Mouse (Mus musculus) thymus, postnatal 4 days (tissue): ENCODE data around the gene Ndufaf2.

Source experiments
- DNase-seq: peaks from one replicate; pipeline ENCODE4 v3.0.0; 2021

The Ndufaf2 gene

GRCm38 (mm10) chr13:108017349-108017748 is 141.1 kb downstream of the Ndufaf2 start:
- no peak for DNase-seq

- no peak for DNase-seq
Measured at GRCm38 (mm10) chr13:108015166-108015565, 143.3 kb downstream of the Ndufaf2 start.

- DNase-seq, result no peak
Measured at GRCm38 (mm10) chr13:108013839-108014238, 144.6 kb downstream of the Ndufaf2 start.

- no peak for DNase-seq
Measured at GRCm38 (mm10) chr13:108013110-108013509, 145.3 kb downstream of the Ndufaf2 start.

GRCm38 (mm10) chr13:108007861-108008260 is 150.6 kb downstream of the Ndufaf2 start:
- no peak for DNase-seq

- no peak for DNase-seq
Measured at GRCm38 (mm10) chr13:107996301-107996700, 162.1 kb downstream of the Ndufaf2 start.

GRCm38 (mm10) chr13:107995211-107995610 is 163.2 kb downstream of the Ndufaf2 start:
- DNase-seq, result no peak

GRCm38 (mm10) chr13:107992573-107992972 is 165.8 kb downstream of the Ndufaf2 start:
- DNase-seq, result no peak

GRCm38 (mm10) chr13:107984641-107985040 is 173.8 kb downstream of the Ndufaf2 start:
- DNase-seq, result no peak

- DNase-seq, result no peak
Measured at GRCm38 (mm10) chr13:107984186-107984585, 174.2 kb downstream of the Ndufaf2 start.

- no peak for DNase-seq
Measured at GRCm38 (mm10) chr13:107983231-107983847, 175.1 kb downstream of the Ndufaf2 start.

GRCm38 (mm10) chr13:107979461-107979860 is 179.0 kb downstream of the Ndufaf2 start:
- no peak for DNase-seq

GRCm38 (mm10) chr13:107976886-107977656 is 181.4 kb downstream of the Ndufaf2 start:
- DNase-seq, result no peak

GRCm38 (mm10) chr13:107972451-107972850 is 186.0 kb downstream of the Ndufaf2 start:
- no peak for DNase-seq

- no peak for DNase-seq
Measured at GRCm38 (mm10) chr13:107971868-107972267, 186.6 kb downstream of the Ndufaf2 start.

GRCm38 (mm10) chr13:107970422-107971142 is 187.8 kb downstream of the Ndufaf2 start:
- DNase-seq, result no peak

- no peak for DNase-seq
Measured at GRCm38 (mm10) chr13:107969961-107970391, 188.4 kb downstream of the Ndufaf2 start.

GRCm38 (mm10) chr13:107964616-107965015 is 193.8 kb downstream of the Ndufaf2 start:
- no peak for DNase-seq

GRCm38 (mm10) chr13:107963471-107963870 is 195.0 kb downstream of the Ndufaf2 start:
- DNase-seq, result no peak

- no peak for DNase-seq
Measured at GRCm38 (mm10) chr13:107962741-107963140, 195.7 kb downstream of the Ndufaf2 start.

- no peak for DNase-seq
Measured at GRCm38 (mm10) chr13:107961972-107962371, 196.5 kb downstream of the Ndufaf2 start.

GRCm38 (mm10) chr13:107961501-107961900 is 196.9 kb downstream of the Ndufaf2 start:
- no peak for DNase-seq

- DNase-seq, result no peak
Measured at GRCm38 (mm10) chr13:107960549-107960948, 197.9 kb downstream of the Ndufaf2 start.

GRCm38 (mm10) chr13:107959891-107960290 is 198.5 kb downstream of the Ndufaf2 start:
- DNase-seq, result no peak
